Mouse (Mus musculus) embryonic facial prominence, embryonic 14.5 days (tissue): ENCODE results near the gene Myh6. TPM values are rescaled to one million over a fixed set of nuclear protein-coding genes. Genes with fewer than 3 reads are reported as not detected.
A peak's percentile ranks its signal among the peaks of the same experiment; 100 is the strongest.

Source experiments
- ATAC-seq: fragments of 200-750 bp; cut with Nextera tagmentation; 2 replicates; pipeline ENCODE4 v1.8.0; 2017; ENCODE audit warnings: low read depth, moderate number of reproducible peaks, moderate TSS enrichment
- DNase-seq: peaks from one replicate; pipeline ENCODE4 v3.0.0-alpha.2; 2015; ENCODE audit warnings: low spot score
- H3K27ac ChIP-seq: fragments of 300-500 bp; sonication (generic); replicated peaks from 2 replicates; pipeline ENCODE4 v1.5.1; 2014; ENCODE audit warnings: low read depth, mild to moderate bottlenecking, low read length, moderate library complexity
- H3K27me3 ChIP-seq: fragments of 300-500 bp; sonication (generic); replicated peaks from 2 replicates; pipeline ENCODE4 v1.6.1; 2014; ENCODE audit warnings: low read length; ENCODE audit not compliant: control insufficient read depth, insufficient read depth
- H3K36me3 ChIP-seq: fragments of 300-500 bp; sonication (generic); 2 replicates; pipeline ENCODE4 v1.6.1; 2014; ENCODE audit warnings: low read length, mixed read lengths; ENCODE audit not compliant: control insufficient read depth, insufficient read depth
- H3K4me1 ChIP-seq: fragments of 300-500 bp; sonication (generic); 2 replicates; pipeline ENCODE4 v1.6.1; 2014; ENCODE audit warnings: antibody characterized with exemption, low read length; ENCODE audit not compliant: control insufficient read depth, insufficient read depth
- H3K4me2 ChIP-seq: fragments of 300-500 bp; sonication (generic); 2 replicates; pipeline ENCODE4 v1.6.1; 2014; ENCODE audit warnings: low read depth, mild to moderate bottlenecking, low read length, moderate library complexity, mixed read lengths
- H3K4me3 ChIP-seq: fragments of 300-500 bp; sonication (generic); 2 replicates; pipeline ENCODE4 v1.5.1; 2014; ENCODE audit warnings: low read depth, mild to moderate bottlenecking, low read length
- H3K9ac ChIP-seq: fragments of 300-500 bp; sonication (generic); 2 replicates; pipeline ENCODE4 v1.6.1; 2014; ENCODE audit warnings: low read depth, mild to moderate bottlenecking, low read length, moderate library complexity, mixed read lengths
- H3K9me3 ChIP-seq: fragments of 300-500 bp; sonication (generic); 2 replicates; pipeline ENCODE4 v1.6.1; 2016; ENCODE audit warnings: low read length; ENCODE audit not compliant: control insufficient read depth
- WGBS: fragments of 180-500 bp; shearing (Covaris S2); extraction: QIAGEN DNeasy Blood & Tissue Kit; methylation state at CpG from one replicate; pipeline ENCODE4 v1.1.7; 2014; 5-methylcytosine and 5-hydroxymethylcytosine counted together
- polyA plus RNA-seq: library from polyadenylated mRNA; unstranded; fragments of >200 nt; fragmentation: Nextera tagmentation; extraction: Ambion mirVana; gene quantifications from 2 replicates; pipeline ENCODE4 v1.2.1, GENCODE M21; 2014

The Myh6 gene
- polyA plus RNA-seq, 1 experiment from 2014 or later, result 10.3 TPM

DNA sequence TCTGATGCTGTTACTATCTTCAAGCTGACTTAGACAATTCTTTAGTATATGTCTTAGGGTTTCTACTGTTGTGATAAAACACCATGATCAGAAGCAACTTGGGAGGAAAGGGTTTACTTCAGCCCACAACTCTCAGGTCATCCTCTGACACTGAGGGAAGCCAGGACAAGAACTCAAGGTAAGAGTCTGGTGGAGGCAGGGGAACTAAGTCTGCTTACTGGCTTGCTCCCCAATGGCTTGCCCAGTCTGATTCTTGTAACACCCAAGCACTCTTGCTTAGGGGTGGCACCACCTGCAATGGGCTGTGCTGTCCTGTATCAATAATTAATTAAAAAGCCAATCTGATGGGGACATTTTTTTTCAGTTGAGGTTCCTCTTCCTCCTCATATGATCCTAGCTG is 32.0 kb upstream of the Myh6 start:
- H3K4me3 ChIP-seq, result no peak overlapping the region
- DNase-seq (no peak), ATAC-seq (no peak)
- no peaks in the 10 kb centered on the region for H3K36me3 ChIP-seq
- no peak overlapping the region for H3K9ac ChIP-seq
- H3K27me3 ChIP-seq, result no peaks in the 10 kb centered on the region
- peaks cover 12% of the 10 kb centered on the region for H3K4me1 ChIP-seq
- H3K4me2 ChIP-seq, result no peak overlapping the region
- H3K27ac ChIP-seq, result no peak overlapping the region
- no peaks in the 10 kb centered on the region for H3K9me3 ChIP-seq

DNA sequence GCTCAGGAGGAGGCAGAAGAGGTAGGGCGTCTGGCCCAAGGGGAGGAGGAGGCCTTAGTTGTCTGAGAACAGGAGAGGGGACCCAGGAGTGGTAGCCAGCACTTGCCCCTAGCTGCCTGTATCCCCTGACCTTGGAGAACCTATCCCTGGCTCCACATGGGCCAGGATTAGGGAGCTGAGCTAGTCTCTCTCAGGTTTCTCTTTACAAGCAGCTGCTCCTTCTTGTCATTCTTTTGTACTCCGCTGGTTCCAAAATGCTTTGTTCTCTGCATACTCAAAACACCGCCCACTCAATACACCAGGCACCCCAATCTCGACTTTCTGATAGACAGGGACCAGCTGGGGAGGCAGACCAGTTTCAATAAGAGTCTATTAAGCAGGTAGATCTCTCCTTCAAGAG is 30.6 kb upstream of the Myh6 start:
- Histone ChIP-seq H3K27me3 (no peaks in the 10 kb centered on the region), H3K4me2 (no peak overlapping the region), H3K4me1 (peaks cover 6% of the 10 kb centered on the region; the same call in 1 of the 2 replicates), H3K4me3 (no peak overlapping the region), H3K9ac (no peak overlapping the region), H3K36me3 (no peaks in the 10 kb centered on the region), H3K9me3 (no peaks in the 10 kb centered on the region), H3K27ac (peak overlapping the region; percentile 59; the same call in 1 of the 2 replicates)
- peak; percentile 74 for ATAC-seq
- 44% methylated on average over 4 of the region's 4 CpGs for WGBS
- DNase-seq, result peak; percentile 82

DNA sequence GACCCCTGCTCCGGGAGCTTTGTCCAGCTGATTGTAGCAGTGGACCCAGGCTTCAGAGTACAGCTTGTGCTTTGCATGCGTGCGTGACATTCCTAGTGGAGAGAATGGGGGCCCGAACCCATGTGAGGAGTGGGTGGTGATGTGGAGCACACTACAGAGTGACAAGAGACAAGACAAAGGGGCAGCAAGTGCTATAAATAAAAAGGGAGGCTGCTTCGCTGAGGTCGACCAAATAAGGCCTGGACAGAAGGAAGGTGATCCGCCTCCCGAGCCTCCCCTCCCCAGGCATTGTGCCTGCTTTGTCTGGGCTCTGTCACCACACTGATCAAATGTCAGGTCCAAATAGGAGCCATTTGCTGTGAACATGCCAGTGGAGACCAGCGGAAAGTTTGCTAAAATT is 30.1 kb upstream of the Myh6 start:
- Histone ChIP-seq H3K27me3 (no peaks in the 10 kb centered on the region), H3K4me3 (no peak overlapping the region), H3K4me2 (no peak overlapping the region), H3K9ac (no peak overlapping the region), H3K27ac (peak overlapping the region; percentile 63), H3K4me1 (peaks cover 6% of the 10 kb centered on the region; the same call in 1 of the 2 replicates), H3K9me3 (no peaks in the 10 kb centered on the region), H3K36me3 (no peaks in the 10 kb centered on the region)
- ATAC-seq (peak; percentile 71), DNase-seq (peak; percentile 72)
- 49% methylated on average over 9 of the region's 9 CpGs for WGBS

DNA sequence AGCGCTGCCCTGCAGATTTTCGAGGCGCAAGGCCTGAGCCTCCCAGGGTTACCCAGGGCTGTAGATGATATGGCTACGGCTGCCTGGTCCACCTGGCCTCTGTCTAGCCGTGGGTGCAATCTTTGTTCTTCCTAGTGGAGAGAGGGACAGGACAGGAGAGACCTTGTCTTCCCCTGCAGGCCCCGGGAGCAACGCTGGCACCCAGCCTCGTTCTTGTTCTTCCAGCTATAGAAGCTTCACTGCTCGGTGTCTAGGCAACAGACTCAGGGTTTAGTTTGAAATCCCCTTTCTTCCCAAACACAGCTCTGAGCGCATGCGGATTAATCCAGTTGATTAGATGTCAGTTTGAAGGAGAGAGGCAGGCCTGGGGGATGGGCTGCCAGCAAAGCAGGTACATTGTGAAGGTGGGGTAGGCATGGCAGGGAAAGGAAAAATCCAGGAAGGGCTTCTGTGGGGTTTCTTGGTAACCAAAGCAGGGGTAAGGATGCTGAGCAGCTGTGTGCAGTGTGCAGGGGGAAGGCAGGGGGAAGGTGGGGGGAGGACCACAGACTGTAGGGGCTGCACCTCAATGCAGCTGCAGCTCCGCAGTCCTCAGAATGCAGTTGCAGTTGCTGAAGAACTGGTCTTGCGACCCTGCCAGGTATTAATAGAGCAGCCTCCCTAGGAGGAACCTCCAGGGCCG is 28.9 kb upstream of the Myh6 start:
- ATAC-seq, result peak; percentile 54
- H3K4me2 ChIP-seq, result no peak overlapping the region
- H3K36me3 ChIP-seq, result no peaks in the 10 kb centered on the region
- no peaks in the 10 kb centered on the region for H3K9me3 ChIP-seq
- peak overlapping the region; percentile 63 for H3K27ac ChIP-seq
- peak; percentile 74 for DNase-seq
- peaks cover 6% of the 10 kb centered on the region; the same call in 1 of the 2 replicates for H3K4me1 ChIP-seq
- H3K27me3 ChIP-seq, result no peaks in the 10 kb centered on the region
- no peak overlapping the region for H3K4me3 ChIP-seq
- no peak overlapping the region for H3K9ac ChIP-seq
- 40% methylated on average over 14 of the region's 14 CpGs for WGBS

DNA sequence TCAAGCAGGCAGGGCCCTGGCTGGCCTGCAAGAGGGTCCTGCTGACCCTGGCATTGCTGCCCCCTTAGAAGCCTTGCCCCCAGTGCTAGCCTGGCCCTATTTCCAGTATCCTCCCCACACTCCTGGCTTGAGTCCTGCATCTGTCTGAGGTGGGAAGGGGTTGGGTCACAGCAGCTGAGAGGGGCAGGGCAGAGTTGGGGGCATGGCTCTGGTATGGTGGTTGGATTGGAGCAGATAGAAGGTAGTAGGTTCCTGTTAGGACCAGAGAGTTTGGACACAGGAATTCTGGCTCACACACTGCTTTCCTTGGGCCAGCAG is 28.1 kb upstream of the Myh6 start:
- no peaks in the 10 kb centered on the region for H3K36me3 ChIP-seq
- ATAC-seq, result no peak
- peaks cover 6% of the 10 kb centered on the region; the same call in 1 of the 2 replicates for H3K4me1 ChIP-seq
- peak overlapping the region; percentile 63; the same call in 1 of the 2 replicates for H3K27ac ChIP-seq
- no peak overlapping the region for H3K4me3 ChIP-seq
- no peak overlapping the region for H3K4me2 ChIP-seq
- H3K9me3 ChIP-seq, result no peaks in the 10 kb centered on the region
- no peaks in the 10 kb centered on the region for H3K27me3 ChIP-seq
- DNase-seq, result no peak
- H3K9ac ChIP-seq, result no peak overlapping the region

DNA sequence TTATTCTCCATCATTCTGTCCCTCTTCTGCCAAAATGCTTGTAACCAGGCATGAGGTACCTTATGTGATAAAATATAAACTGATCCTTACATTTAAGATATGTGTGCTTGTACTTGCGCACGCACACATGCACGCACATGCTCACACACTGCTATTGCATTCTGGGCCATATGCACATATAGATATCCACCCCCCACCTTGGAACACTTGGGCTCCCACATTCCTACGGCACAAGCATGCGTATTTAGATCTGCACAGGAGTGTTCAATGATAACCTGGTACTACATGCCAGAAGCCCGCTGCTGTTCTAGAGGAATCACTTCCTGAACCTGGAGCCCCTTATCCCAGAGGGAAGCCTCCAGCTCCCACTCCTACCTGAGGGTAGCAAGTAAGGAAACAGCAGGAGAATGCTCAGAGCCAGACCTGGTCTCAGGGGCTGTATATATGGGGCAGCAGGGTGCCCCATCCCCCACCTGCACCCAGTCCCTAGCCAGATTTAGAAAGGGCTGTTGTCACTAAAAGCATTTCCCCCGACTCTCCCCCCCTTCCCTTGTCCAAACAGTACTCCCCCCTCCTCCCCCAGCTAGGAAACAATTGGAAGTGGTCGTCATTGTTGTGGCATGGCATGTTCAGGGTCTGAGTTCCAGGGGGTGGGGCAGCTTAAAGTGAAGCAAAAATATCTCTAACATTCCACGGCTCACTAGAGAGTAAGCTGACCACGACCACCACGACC is 27.6 kb upstream of the Myh6 start, which contains the start of gene Myh7:
Gene Myh7 (minus strand): TSS at position 491 of the 733 bp plus-strand sequence.
- DNase-seq (no peak), ATAC-seq (no peak)
- 45% methylated on average over 11 of the region's 11 CpGs for WGBS
- Histone ChIP-seq H3K36me3 (no peaks in the 10 kb centered on the region), H3K27ac (peak within 1 kb of the TSS; percentile 63), H3K9me3 (no peaks in the 10 kb centered on the region), H3K4me2 (no peak within 1 kb of the TSS), H3K9ac (no peak within 1 kb of the TSS), H3K27me3 (no peaks in the 10 kb centered on the region), H3K4me1 (peaks cover 6% of the 10 kb centered on the region; the same call in 1 of the 2 replicates), H3K4me3 (no peak within 1 kb of the TSS)

DNA sequence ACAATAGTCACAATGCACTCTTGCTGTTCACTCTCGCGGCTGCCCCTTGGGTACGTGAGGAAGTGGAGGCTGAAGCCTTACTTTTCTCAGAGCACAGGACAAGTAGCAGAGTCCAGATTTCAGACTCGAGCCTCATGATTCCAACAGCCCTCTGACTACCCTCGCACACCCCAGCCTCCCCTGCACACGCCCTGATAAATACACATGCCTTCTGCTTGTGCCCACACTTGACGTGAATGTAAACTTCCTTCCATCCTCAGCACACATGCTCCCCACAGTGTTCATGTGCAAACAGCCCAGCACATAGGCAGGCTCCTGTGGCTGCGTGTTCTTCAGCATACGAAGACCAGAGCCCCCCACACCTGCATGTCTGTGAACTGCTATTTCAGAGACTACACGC is 26.9 kb upstream of the Myh6 start:
- no peak overlapping the region for H3K27ac ChIP-seq
- H3K9ac ChIP-seq, result no peak overlapping the region
- DNase-seq (no peak), ATAC-seq (no peak)
- peaks cover 6% of the 10 kb centered on the region; the same call in 1 of the 2 replicates for H3K4me1 ChIP-seq
- no peak overlapping the region for H3K4me2 ChIP-seq
- WGBS, result 58% methylated on average over 10 of the region's 10 CpGs
- no peaks in the 10 kb centered on the region for H3K9me3 ChIP-seq
- no peak overlapping the region for H3K4me3 ChIP-seq
- H3K36me3 ChIP-seq, result no peaks in the 10 kb centered on the region
- no peaks in the 10 kb centered on the region for H3K27me3 ChIP-seq

DNA sequence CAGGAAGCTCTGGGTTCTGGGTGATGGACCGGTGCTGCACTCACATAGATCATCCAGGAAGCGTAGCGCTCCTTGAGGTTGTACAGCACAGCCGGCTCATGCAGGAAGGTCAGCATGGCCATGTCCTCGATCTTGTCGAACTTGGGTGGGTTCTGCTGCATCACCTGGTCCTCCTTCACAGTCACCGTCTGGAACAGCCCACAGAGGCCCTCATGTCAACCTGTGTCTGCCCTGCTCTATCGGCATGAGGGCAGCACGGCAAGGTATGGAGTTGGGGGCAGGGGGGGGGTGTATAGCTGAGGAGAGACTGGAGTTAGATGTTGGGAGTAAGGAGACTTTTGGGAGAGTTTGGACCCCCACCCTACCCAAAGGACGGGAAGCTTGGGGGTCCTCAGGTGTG is 25.5 kb upstream of the Myh6 start:
- Histone ChIP-seq H3K36me3 (no peaks in the 10 kb centered on the region), H3K9ac (no peak overlapping the region), H3K4me1 (peaks cover 6% of the 10 kb centered on the region; the same call in 1 of the 2 replicates), H3K4me2 (no peak overlapping the region), H3K9me3 (no peaks in the 10 kb centered on the region), H3K27ac (no peak overlapping the region), H3K27me3 (no peaks in the 10 kb centered on the region), H3K4me3 (no peak overlapping the region)
- no peak for ATAC-seq
- 84% methylated on average over 9 of the region's 10 CpGs for WGBS
- no peak for DNase-seq
